Mouse (Mus musculus) lung, adult 10 weeks (tissue): ENCODE results near the gene Zc3h15. TPM values are rescaled to one million over a fixed set of nuclear protein-coding genes. Genes with fewer than 3 reads are reported as not detected.

ENCODE experiments used
- polyA plus RNA-seq: library from polyadenylated mRNA; stranded (reverse); fragments of 350-450 nt; fragmentation: Illumina TruSeq; extraction: RNeasy Lipid Tissue Mini Kit (QIAGEN cat#74804); gene quantifications from one replicate; pipeline ENCODE4 v1.2.3, GENCODE M21; 2014; ENCODE audit warnings: low read depth, low replicate concordance; ENCODE audit not compliant: insufficient read depth

The Zc3h15 gene
- 44.9 TPM for polyA plus RNA-seq

GRCm38 (mm10) chr2:83644276-83645252 lies at the start of gene Zc3h15:
Gene Zc3h15 (plus strand): TSS chr2:83644435.

Other genes with a start within 250 kb of the Zc3h15 start
- 25.2 TPM for gene Itgav, start 80.0 kb downstream of the Zc3h15 start, polyA plus RNA-seq
- gene Fam171b, start 168.2 kb downstream of the Zc3h15 start, polyA plus RNA-seq = 0.46 TPM